ENCODE assay signal across 14 mouse cellular contexts in genomic region chrX:145454828-145455227, GRCm38 (mm10). TPM values are rescaled to one million over a fixed set of nuclear protein-coding genes. Genes with fewer than 3 reads are reported as not detected.
DNase-seq lines count a peak whose midpoint lies in the region; ATAC-seq and TF ChIP-seq lines count a peak whose summit lies in the region.
"Had no signal": no experiment of that assay in that cellular context is flagged by ENCODE, and none has a peak within 500 bp of the region (broad histone marks: within the 10 kb centered on the region; RNA-seq: fewer than 3 reads in every experiment).

No protein-coding gene starts in this region.

- no peak for DNase-seq in forebrain, embryonic 11.5 days (ENCODE audit: low spot score)
- no peak for DNase-seq in hindbrain, embryonic 11.5 days (ENCODE audit: low spot score)
- DNase-seq in midbrain, postnatal 0 days (ENCODE audit: low spot score): peak; percentile 58
- DNase-seq in midbrain, embryonic 14.5 days: no peak
- peak; percentile 16 for DNase-seq in layer of hippocampus, adult 9-11 months
- DNase-seq: B cell, adult 2 months had no signal

- H3K4me2 ChIP-seq in forebrain, embryonic 16.5 days (ENCODE audit: low read length): no peak overlapping the region
- no peak overlapping the region for H3K4me2 ChIP-seq in forebrain, embryonic 11.5 days (ENCODE audit: low read depth, low read length, severe bottlenecking)
- no peak overlapping the region for H3K4me2 ChIP-seq in hindbrain, embryonic 16.5 days (ENCODE audit: low read length)
- no peak overlapping the region for H3K4me2 ChIP-seq in hindbrain, embryonic 11.5 days (replicated peaks; ENCODE audit: low read depth, low read length)
- H3K4me2 ChIP-seq in midbrain, postnatal 0 days (ENCODE audit: low read depth, low read length, poor library complexity, severe bottlenecking): no peak overlapping the region
- H3K4me2 ChIP-seq in midbrain, embryonic 14.5 days (ENCODE audit: low read length): no peak overlapping the region
- H3K4me2 ChIP-seq: embryonic facial prominence, embryonic 12.5 days; heart, embryonic 15.5 days; liver, embryonic 15.5 days had no signal

- H3K27me3 ChIP-seq in forebrain, embryonic 16.5 days (replicated peaks; ENCODE audit: control insufficient read depth, insufficient read depth, low read length): no peaks in the 10 kb centered on the region
- H3K27me3 ChIP-seq in forebrain, embryonic 11.5 days (ENCODE audit: control insufficient read depth, insufficient read depth, low read length): no peaks in the 10 kb centered on the region
- no peaks in the 10 kb centered on the region for H3K27me3 ChIP-seq in hindbrain, embryonic 16.5 days (replicated peaks; ENCODE audit: control insufficient read depth, insufficient read depth, low read length)
- H3K27me3 ChIP-seq in hindbrain, embryonic 11.5 days (ENCODE audit: control insufficient read depth, insufficient read depth, low read length): no peaks in the 10 kb centered on the region
- H3K27me3 ChIP-seq in midbrain, postnatal 0 days (ENCODE audit: insufficient read depth, low read length): no peaks in the 10 kb centered on the region
- no peaks in the 10 kb centered on the region for H3K27me3 ChIP-seq in midbrain, embryonic 14.5 days (ENCODE audit: control insufficient read depth, insufficient read depth, low read length)
- H3K27me3 ChIP-seq: heart, embryonic 15.5 days; liver, embryonic 15.5 days had no signal

- no peak for TF ChIP-seq CTCF in midbrain, postnatal 0 days (IDR thresholded peaks at IDR 0.05)

- no peak overlapping the region for H3K27ac ChIP-seq in forebrain, embryonic 16.5 days (ENCODE audit: low read length)
- no peak overlapping the region for H3K27ac ChIP-seq in forebrain, embryonic 11.5 days (ENCODE audit: low read depth, low read length)
- H3K27ac ChIP-seq in hindbrain, embryonic 16.5 days (ENCODE audit: low read depth, low read length): no peak overlapping the region
- no peak overlapping the region for H3K27ac ChIP-seq in hindbrain, embryonic 11.5 days (ENCODE audit: low read depth, low read length)
- no peak overlapping the region for H3K27ac ChIP-seq in midbrain, postnatal 0 days (ENCODE audit: low read depth, low read length)
- H3K27ac ChIP-seq in midbrain, embryonic 14.5 days (replicated peaks; ENCODE audit: low read depth, low read length): no peak overlapping the region
- H3K27ac ChIP-seq: embryonic facial prominence, embryonic 12.5 days; heart, embryonic 15.5 days; limb, embryonic 10.5 days; liver, embryonic 15.5 days had no signal

- no peaks in the 10 kb centered on the region for H3K9me3 ChIP-seq in forebrain, embryonic 16.5 days (ENCODE audit: control insufficient read depth, low read length)
- H3K9me3 ChIP-seq in forebrain, embryonic 11.5 days (ENCODE audit: control insufficient read depth, low read length): no peaks in the 10 kb centered on the region
- no peaks in the 10 kb centered on the region for H3K9me3 ChIP-seq in hindbrain, embryonic 16.5 days (ENCODE audit: control insufficient read depth, low read length)
- H3K9me3 ChIP-seq in hindbrain, embryonic 11.5 days (ENCODE audit: control insufficient read depth, low read length): no peaks in the 10 kb centered on the region
- no peaks in the 10 kb centered on the region for H3K9me3 ChIP-seq in midbrain, postnatal 0 days (ENCODE audit: low read length)
- no peaks in the 10 kb centered on the region for H3K9me3 ChIP-seq in midbrain, embryonic 14.5 days (ENCODE audit: control insufficient read depth, low read length)
- H3K9me3 ChIP-seq: embryonic facial prominence, embryonic 12.5 days; heart, embryonic 15.5 days; limb, embryonic 10.5 days; liver, embryonic 15.5 days had no signal

- no peak overlapping the region for H3K4me3 ChIP-seq in forebrain, embryonic 16.5 days (replicated peaks; ENCODE audit: low read length)
- H3K4me3 ChIP-seq in forebrain, embryonic 11.5 days (ENCODE audit: low read depth, low read length): no peak overlapping the region
- no peak overlapping the region for H3K4me3 ChIP-seq in hindbrain, embryonic 16.5 days (ENCODE audit: low read length)
- H3K4me3 ChIP-seq in hindbrain, embryonic 11.5 days (ENCODE audit: low read depth, low read length): no peak overlapping the region
- no peak overlapping the region for H3K4me3 ChIP-seq in midbrain, postnatal 0 days (ENCODE audit: low read depth, low read length)
- no peak overlapping the region for H3K4me3 ChIP-seq in midbrain, embryonic 14.5 days (replicated peaks; ENCODE audit: low read depth, low read length)
- H3K4me3 ChIP-seq: embryonic facial prominence, embryonic 12.5 days; heart, embryonic 15.5 days; limb, embryonic 10.5 days; liver, embryonic 15.5 days had no signal

- WGBS in forebrain, embryonic 16.5 days: 60% methylated on average over 4 of the region's 4 CpGs
- 82% methylated on average over 4 of the region's 4 CpGs for WGBS in forebrain, embryonic 11.5 days
- WGBS in hindbrain, embryonic 16.5 days: 75% methylated on average over 4 of the region's 4 CpGs
- WGBS in hindbrain, embryonic 11.5 days: 92% methylated on average over 4 of the region's 4 CpGs
- WGBS in midbrain, postnatal 0 days: 75% methylated on average over 4 of the region's 4 CpGs
- 81% methylated on average over 4 of the region's 4 CpGs for WGBS in midbrain, embryonic 14.5 days

- no peak overlapping the region for H3K9ac ChIP-seq in forebrain, embryonic 16.5 days (replicated peaks; ENCODE audit: low read depth, low read length)
- no peak overlapping the region for H3K9ac ChIP-seq in forebrain, embryonic 11.5 days (ENCODE audit: low read length)
- H3K9ac ChIP-seq in hindbrain, embryonic 16.5 days (ENCODE audit: low read depth, low read length): no peak overlapping the region
- H3K9ac ChIP-seq in hindbrain, embryonic 11.5 days (ENCODE audit: low read depth, low read length): no peak overlapping the region
- no peak overlapping the region for H3K9ac ChIP-seq in midbrain, postnatal 0 days (replicated peaks; ENCODE audit: low read length, poor library complexity, severe bottlenecking)
- H3K9ac ChIP-seq in midbrain, embryonic 14.5 days (replicated peaks; ENCODE audit: low read length): no peak overlapping the region
- H3K9ac ChIP-seq: embryonic facial prominence, embryonic 12.5 days; heart, embryonic 15.5 days; liver, embryonic 15.5 days had no signal

- no peaks in the 10 kb centered on the region for H3K36me3 ChIP-seq in forebrain, embryonic 16.5 days (ENCODE audit: control insufficient read depth, insufficient read depth)
- H3K36me3 ChIP-seq in forebrain, embryonic 11.5 days (ENCODE audit: control insufficient read depth, insufficient read depth, low read length): no peaks in the 10 kb centered on the region
- no peaks in the 10 kb centered on the region for H3K36me3 ChIP-seq in hindbrain, embryonic 16.5 days (ENCODE audit: control insufficient read depth, insufficient read depth, low read length)
- no peaks in the 10 kb centered on the region for H3K36me3 ChIP-seq in hindbrain, embryonic 11.5 days (ENCODE audit: control insufficient read depth, insufficient read depth, low read length)
- H3K36me3 ChIP-seq in midbrain, postnatal 0 days (ENCODE audit: insufficient read depth, low read length): no peaks in the 10 kb centered on the region
- H3K36me3 ChIP-seq in midbrain, embryonic 14.5 days (ENCODE audit: control insufficient read depth, insufficient read depth, low read length): no peaks in the 10 kb centered on the region
- H3K36me3 ChIP-seq: heart, embryonic 15.5 days; liver, embryonic 15.5 days had no signal

- ATAC-seq in forebrain, embryonic 16.5 days: peak; percentile 71; the same call in 1 of the 2 replicates
- ATAC-seq in forebrain, embryonic 11.5 days (replicated peaks; ENCODE audit: low FRiP score): no peak
- ATAC-seq in hindbrain, embryonic 16.5 days: peak; percentile 83
- ATAC-seq in hindbrain, embryonic 11.5 days (ENCODE audit: low FRiP score): no peak
- no peak for ATAC-seq in midbrain, postnatal 0 days (ENCODE audit: low FRiP score)
- ATAC-seq in midbrain, embryonic 14.5 days (ENCODE audit: low FRiP score, low TSS enrichment): no peak
- no peak for ATAC-seq in monocyte, adult 5-6 weeks (replicated peaks; ENCODE audit: insufficient number of reproducible peaks, low FRiP score, low TSS enrichment, poor library complexity, severe bottlenecking)
- ATAC-seq: Patski had no signal

- no peaks in the 10 kb centered on the region for H3K4me1 ChIP-seq in forebrain, embryonic 16.5 days (replicated peaks; ENCODE audit: control insufficient read depth, insufficient read depth, low read length)
- H3K4me1 ChIP-seq in forebrain, embryonic 11.5 days (replicated peaks; ENCODE audit: control insufficient read depth, insufficient read depth, low read length): no peaks in the 10 kb centered on the region
- no peaks in the 10 kb centered on the region for H3K4me1 ChIP-seq in hindbrain, embryonic 16.5 days (ENCODE audit: control insufficient read depth, insufficient read depth, low read depth, low read length)
- H3K4me1 ChIP-seq in hindbrain, embryonic 11.5 days (replicated peaks; ENCODE audit: control insufficient read depth, insufficient read depth, low read length): no peaks in the 10 kb centered on the region
- H3K4me1 ChIP-seq in midbrain, postnatal 0 days (ENCODE audit: insufficient read depth, low read length): no peaks in the 10 kb centered on the region
- H3K4me1 ChIP-seq in midbrain, embryonic 14.5 days (ENCODE audit: control insufficient read depth, insufficient read depth, low read length): no peaks in the 10 kb centered on the region
- H3K4me1 ChIP-seq: embryonic facial prominence, embryonic 12.5 days; heart, embryonic 15.5 days; limb, embryonic 10.5 days; liver, embryonic 15.5 days had no signal

RNA-seq across cellular contexts. Expression of gene Amot, which starts 50.2 kb away (rescaled TPM):
- 10.2 and 10.6 TPM in 2 replicates for polyA plus RNA-seq in forebrain, embryonic 16.5 days (2015; fragmentation: Nextera tagmentation; extraction: Ambion mirVana)
- polyA plus RNA-seq in forebrain, embryonic 11.5 days (2014; fragmentation: Nextera tagmentation; extraction: Ambion mirVana): 17.2 and 17.5 TPM in 2 replicates
- polyA plus RNA-seq in hindbrain, embryonic 16.5 days (2015; fragmentation: Nextera tagmentation; extraction: Ambion mirVana): 10.9 and 11.5 TPM in 2 replicates
- polyA plus RNA-seq in hindbrain, embryonic 11.5 days (2014; fragmentation: Nextera tagmentation; extraction: Ambion mirVana): 18.2 and 20.6 TPM in 2 replicates
- total RNA-seq in midbrain, postnatal 0 days (2014; rRNA removed): 19.0 and 22.3 TPM in 2 replicates
- 5.9 and 6.2 TPM in 2 replicates for polyA plus RNA-seq in midbrain, postnatal 0 days (2015; fragmentation: Nextera tagmentation; extraction: Ambion mirVana)
- 5.9 and 9.1 TPM in 2 replicates for polyA plus RNA-seq in midbrain, embryonic 14.5 days (2014; fragmentation: Nextera tagmentation; extraction: Ambion mirVana)
- total RNA-seq in monocyte, adult 5-6 weeks (2017): 1.5 to 3.1 TPM (median 2.9 TPM) in 3 replicates

Comparison
In these comparisons a context has a peak if more than half of its experiments do, and no peak if none do; other contexts are left out.
1. ATAC-seq: peak in forebrain, embryonic 16.5 days (single experiment) and hindbrain, embryonic 16.5 days (single experiment); none in forebrain, embryonic 11.5 days (single experiment), hindbrain, embryonic 11.5 days (single experiment), midbrain, postnatal 0 days (single experiment), midbrain, embryonic 14.5 days (single experiment) and monocyte, adult 5-6 weeks (single experiment).
2. DNase-seq: peak in midbrain, postnatal 0 days (single experiment) and layer of hippocampus, adult 9-11 months (single experiment); none in forebrain, embryonic 11.5 days (single experiment), hindbrain, embryonic 11.5 days (single experiment) and midbrain, embryonic 14.5 days (single experiment).